Mouse (Mus musculus): ENCODE measurements around the gene Gpc1.

Gene Gpc1

GRCm38 (mm10) chr1:92833987-92834706, 2.7 kb downstream of the Gpc1 start:
- in situ Hi-C loops (cut with MboI) = no loop called here

GRCm38 (mm10) chr1:92837931-92838833, 6.7 kb downstream of the Gpc1 start:
- in situ Hi-C loops (cut with MboI) = no loop called here

GRCm38 (mm10) chr1:92839211-92839610, 7.8 kb downstream of the Gpc1 start:
- in situ Hi-C loops (cut with MboI) = no loop called here

GRCm38 (mm10) chr1:92840231-92840890, 8.9 kb downstream of the Gpc1 start:
- in situ Hi-C loops (cut with MboI) = no loop called here

GRCm38 (mm10) chr1:92841427-92841826, 10.0 kb downstream of the Gpc1 start:
- in situ Hi-C loops (cut with MboI) = no loop called here

- in situ Hi-C loops (cut with MboI) = no loop called here
Measured at GRCm38 (mm10) chr1:92845889-92846288, 14.4 kb downstream of the Gpc1 start.

GRCm38 (mm10) chr1:92847873-92848839, 16.7 kb downstream of the Gpc1 start:
- in situ Hi-C loops (cut with MboI) = no loop called here

GRCm38 (mm10) chr1:92849491-92849890, 18.0 kb downstream of the Gpc1 start:
- in situ Hi-C loops (cut with MboI) = no loop called here

GRCm38 (mm10) chr1:92849938-92850574, 18.6 kb downstream of the Gpc1 start:
- in situ Hi-C loops (cut with MboI) = no loop called here

GRCm38 (mm10) chr1:92852450-92852849, 21.0 kb downstream of the Gpc1 start:
- in situ Hi-C loops (cut with MboI) = no loop called here

- in situ Hi-C loops (cut with MboI) = no loop called here
Measured at GRCm38 (mm10) chr1:92861503-92861902, 30.1 kb downstream of the Gpc1 start.

GRCm38 (mm10) chr1:92863268-92863667, 31.8 kb downstream of the Gpc1 start:
- in situ Hi-C loops (cut with MboI) = no loop called here

- in situ Hi-C loops (cut with MboI) = no loop called here
Measured at GRCm38 (mm10) chr1:92866170-92866569, 34.7 kb downstream of the Gpc1 start.

- in situ Hi-C loops (cut with MboI) = no loop called here
Measured at GRCm38 (mm10) chr1:92869985-92870384, 38.5 kb downstream of the Gpc1 start.

GRCm38 (mm10) chr1:92872666-92873065, 41.2 kb downstream of the Gpc1 start:
- in situ Hi-C loops (cut with MboI) = no loop called here

- in situ Hi-C loops (cut with MboI) = no loop called here
Measured at GRCm38 (mm10) chr1:92874011-92874410, 42.6 kb downstream of the Gpc1 start.

- in situ Hi-C loops (cut with MboI) = no loop called here
Measured at GRCm38 (mm10) chr1:92875360-92876111, 44.1 kb downstream of the Gpc1 start.

- in situ Hi-C loops (cut with MboI) = no loop called here
Measured at GRCm38 (mm10) chr1:92877431-92877978, 46.1 kb downstream of the Gpc1 start.

- in situ Hi-C loops (cut with MboI) = no loop called here
Measured at GRCm38 (mm10) chr1:92878066-92878741, 46.8 kb downstream of the Gpc1 start.
